Mouse (Mus musculus) CD4-positive, CD25-positive, alpha-beta regulatory T cell, adult 4 months (primary cell): ENCODE results near the gene Ankrd2. TPM values are rescaled to one million over a fixed set of nuclear protein-coding genes. Genes with fewer than 3 reads are reported as not detected.
"Not testable (repeated sequence)": the region's sequence is repeated elsewhere in the genome, so short reads cannot be mapped to it uniquely, and the experiment has no call there.

Experiments used
- ATAC-seq: one replicate; pipeline ENCODE4 v1.8.0; 2017
- polyA plus RNA-seq, 2 experiments: library from polyadenylated mRNA; unstranded; fragments of 100-300 nt; shearing (Covaris generic); gene quantifications; one replicate each; pipeline ENCODE4 v1.2.1; 2017

Gene Ankrd2
- polyA plus RNA-seq, 2 experiments from 2014 or later, result not detected

- ATAC-seq, result no peak
Observed at GRCm38 (mm10) chr19:42056719-42057409, 21.1 kb downstream of the Ankrd2 start.

GRCm38 (mm10) chr19:42058426-42058825 lies 22.6 kb downstream of the Ankrd2 start:
- no peak for ATAC-seq

DNA sequence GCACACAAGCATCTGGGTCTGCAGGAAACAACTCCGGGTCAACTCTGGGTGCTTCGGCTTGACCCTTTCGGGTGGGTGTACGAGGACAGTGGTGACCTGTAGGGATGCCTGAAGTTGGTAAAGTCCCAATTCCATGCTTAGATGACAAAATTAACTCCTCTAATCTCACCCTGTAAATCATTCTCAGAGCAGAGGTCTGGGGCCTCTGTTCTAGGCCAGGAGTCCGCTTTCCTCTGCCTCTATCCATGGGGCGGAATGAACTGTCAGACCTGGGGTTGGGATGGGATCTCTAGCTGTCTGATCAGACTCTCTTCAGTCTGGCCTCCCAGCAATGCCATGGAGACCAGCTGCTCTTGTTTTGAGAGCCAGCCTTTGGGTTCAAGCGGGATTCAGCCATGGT lies 25.6 kb downstream of the Ankrd2 start:
- no peak for ATAC-seq

DNA sequence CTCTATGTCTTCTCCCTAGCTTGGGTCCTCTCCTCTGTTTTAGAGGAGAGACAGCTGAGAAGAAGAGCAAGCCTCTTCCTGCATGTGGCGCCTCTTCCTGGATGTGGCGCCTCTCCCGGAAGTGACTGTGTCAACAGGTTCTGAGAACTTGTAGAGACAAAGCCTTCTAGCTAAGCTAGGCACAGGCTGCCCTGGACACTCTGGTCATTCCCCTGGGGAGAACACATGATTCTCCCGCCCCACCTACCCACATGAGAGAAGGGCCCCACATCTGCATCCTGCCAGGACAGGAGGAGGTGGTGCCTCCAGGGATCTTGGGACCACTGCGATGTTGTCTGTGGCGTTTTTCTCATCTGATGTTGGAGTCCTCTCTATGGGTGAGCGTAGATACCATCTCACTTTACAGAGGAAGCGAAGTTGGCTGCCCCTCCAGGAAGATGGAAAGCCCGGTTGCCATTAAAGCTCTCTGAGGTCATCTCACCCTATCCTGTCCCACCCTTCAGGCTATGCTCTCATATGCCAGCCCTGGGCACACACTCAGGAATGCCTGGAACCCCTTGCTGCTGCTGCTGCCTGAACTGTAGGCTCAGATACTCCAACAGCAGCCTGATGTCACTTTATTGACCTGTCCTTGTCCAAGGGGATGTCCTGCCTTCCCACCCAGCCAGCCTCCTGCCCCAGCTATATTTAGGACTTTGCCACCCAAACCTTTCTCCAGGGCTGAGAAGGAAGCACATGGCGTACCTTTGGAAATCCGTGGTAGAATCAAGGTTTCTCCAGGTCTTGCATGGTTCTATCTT lies 32.8 kb downstream of the Ankrd2 start:
- no peak for ATAC-seq

GRCm38 (mm10) chr19:42069241-42069525 lies 33.4 kb downstream of the Ankrd2 start:
- ATAC-seq, result no peak

DNA sequence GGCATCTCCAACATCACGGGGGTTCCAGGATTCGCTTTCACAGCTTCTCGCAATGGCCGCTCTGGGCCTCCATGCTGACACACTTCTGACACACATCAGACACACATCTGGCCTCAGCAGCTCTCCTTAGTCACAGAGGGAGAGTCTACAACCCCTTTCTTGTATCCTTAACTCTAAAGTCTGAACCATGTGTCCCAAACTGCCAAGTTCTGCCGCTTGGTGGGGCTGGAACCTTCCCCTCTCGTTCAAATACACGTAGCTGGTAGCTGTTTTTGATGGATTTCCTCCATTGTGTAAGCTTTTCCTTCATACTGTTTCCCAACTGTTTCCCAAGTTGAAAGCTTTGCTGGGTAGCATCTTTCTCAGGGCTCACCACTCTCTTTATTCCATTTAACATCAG lies 35.4 kb downstream of the Ankrd2 start:
- ATAC-seq, result no peak

DNA sequence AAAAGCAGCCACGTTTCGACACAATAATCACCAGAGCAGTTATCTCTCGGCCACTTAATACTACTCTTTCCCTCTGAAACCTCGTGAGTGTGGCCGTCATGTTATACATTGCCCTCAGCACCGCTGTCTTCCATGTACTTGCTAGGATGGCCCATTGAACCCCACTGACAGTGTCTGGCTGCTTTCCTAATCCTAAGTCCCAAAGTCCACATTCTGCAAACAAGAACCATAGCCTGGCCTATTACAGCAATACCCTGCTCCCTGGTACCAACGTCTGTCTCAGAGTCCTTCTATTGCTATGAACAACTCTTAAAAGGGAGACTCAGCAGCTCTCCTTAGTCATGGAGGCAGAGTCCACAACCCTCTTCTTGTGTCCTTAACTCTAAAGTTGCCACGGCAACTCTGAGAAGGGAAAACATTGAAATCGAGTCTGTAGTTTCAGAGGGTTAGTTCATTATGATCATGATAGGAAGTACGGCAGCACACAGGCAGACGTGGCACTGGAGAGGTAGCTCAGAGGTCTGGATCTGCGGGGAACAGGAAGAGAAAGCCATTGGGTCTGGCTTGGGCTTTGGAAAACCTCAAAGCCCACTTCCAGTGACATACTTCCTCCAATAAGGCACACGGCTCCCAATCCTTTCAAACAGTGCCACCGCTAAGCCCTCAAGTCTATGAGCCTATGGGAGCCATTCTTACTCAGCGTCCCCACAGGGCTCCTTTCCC lies 36.2 kb downstream of the Ankrd2 start:
- no peak for ATAC-seq

- ATAC-seq, result no peak
Observed at GRCm38 (mm10) chr19:42072802-42073201, 37.0 kb downstream of the Ankrd2 start.

- no peak for ATAC-seq
Observed at GRCm38 (mm10) chr19:42075051-42075450, 39.3 kb downstream of the Ankrd2 start.

DNA sequence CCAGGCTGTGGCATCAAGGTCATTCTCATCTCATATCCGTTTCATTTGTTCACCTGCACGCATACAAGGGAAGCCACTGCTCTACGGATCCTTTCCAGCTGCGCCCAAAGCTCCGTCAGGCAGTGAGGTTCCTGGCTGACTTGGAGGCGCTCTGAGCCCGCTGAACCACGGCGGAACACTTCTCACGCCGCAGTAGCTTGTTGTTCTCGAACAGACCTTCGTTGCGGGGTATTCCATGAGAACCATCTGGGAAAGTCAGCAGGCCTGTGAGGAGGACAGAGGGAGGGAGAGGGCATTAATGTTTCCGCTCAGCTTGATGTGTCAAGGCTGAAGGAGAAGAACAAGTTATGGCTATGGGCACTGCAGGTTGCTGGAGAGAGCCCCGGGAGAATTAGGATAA lies 40.2 kb downstream of the Ankrd2 start:
- ATAC-seq, result no peak

GRCm38 (mm10) chr19:42078566-42078965 lies 42.8 kb downstream of the Ankrd2 start:
- no peak for ATAC-seq

GRCm38 (mm10) chr19:42079006-42079405 lies 43.2 kb downstream of the Ankrd2 start:
- ATAC-seq, result no peak

DNA sequence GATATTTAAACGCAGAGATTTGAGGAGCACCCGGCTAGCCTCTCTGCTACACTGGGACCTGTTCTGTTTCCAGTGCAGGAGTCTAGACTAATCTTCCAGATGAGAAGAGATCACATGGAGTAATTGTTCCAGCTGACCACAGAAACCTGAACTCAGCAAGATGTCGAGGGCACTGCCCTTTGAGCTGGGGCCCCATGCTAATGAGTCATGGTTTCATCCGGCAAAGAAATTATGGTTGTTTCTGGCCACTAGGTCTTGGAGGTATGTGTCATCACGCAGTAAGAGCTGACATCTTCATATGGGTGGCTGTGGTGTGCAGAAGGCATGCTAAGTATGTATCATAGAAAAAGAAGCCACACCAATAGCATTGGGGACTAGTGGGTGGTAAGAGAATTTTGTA lies 44.1 kb downstream of the Ankrd2 start:
- no peak for ATAC-seq

GRCm38 (mm10) chr19:42080469-42080868 lies 44.7 kb downstream of the Ankrd2 start:
- no peak for ATAC-seq

- not testable (repeated sequence) for ATAC-seq
Observed at GRCm38 (mm10) chr19:42081613-42082012, 45.8 kb downstream of the Ankrd2 start.

GRCm38 (mm10) chr19:42085690-42086089 lies 49.9 kb downstream of the Ankrd2 start:
- ATAC-seq, result no peak

DNA sequence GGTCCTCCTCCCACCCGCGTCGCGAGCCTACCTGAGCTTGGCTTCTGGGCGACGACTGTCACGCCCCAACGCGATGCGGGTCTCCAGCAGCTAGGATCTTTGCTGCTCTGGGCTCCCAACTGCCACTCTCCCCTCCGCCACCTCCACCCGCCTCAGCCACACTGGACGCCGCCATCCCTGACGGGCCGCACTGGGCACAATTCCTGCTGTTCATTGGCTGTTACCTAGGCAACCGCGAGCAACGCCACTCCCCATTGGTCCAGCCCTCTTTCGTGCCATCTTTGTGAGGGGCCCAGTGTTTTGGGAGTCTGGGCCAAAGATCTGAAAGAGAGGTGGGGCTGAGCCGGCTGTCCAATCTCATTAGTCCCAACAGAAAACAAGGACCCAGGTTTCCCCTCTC lies 50.4 kb downstream of the Ankrd2 start, which contains the start of gene Morn4:
TSS of gene Morn4 (minus strand) at position 192 of the 400 bp plus-strand sequence.
- no peak for ATAC-seq

DNA sequence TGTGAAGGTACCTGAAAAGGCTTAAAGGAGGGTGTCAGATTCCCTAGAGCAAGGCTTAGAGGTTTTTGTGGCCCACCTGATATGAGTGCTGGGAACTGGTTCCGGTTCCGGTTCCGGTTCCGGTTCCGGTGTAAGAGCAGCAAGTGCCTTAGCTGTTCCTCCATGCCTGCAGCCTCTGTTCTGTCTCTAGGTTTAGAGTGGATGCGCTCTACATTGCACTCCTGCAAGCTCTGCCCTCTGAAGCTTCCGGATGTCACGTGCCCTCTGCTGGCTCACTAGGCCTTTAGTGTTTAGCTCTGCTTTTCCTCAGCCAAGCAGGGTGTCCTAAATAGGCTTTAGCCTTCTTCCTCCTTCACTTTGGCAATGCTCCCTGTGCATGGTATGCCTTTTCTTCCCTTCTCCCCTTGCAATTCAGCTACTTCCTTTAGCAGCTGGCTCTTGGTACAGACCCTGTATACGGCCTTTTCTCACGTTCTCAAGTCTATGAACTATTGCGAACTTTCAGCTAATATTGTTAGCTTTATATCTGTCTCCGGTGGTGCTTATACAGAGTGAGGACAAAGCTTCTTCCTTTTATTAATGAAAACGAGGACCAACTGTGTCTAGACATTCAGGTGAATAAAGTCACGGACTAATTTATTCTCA lies 53.4 kb downstream of the Ankrd2 start:
- peak; percentile 61 for ATAC-seq

GRCm38 (mm10) chr19:42089748-42090595 lies 54.2 kb downstream of the Ankrd2 start, which contains the start of gene Pi4k2a:
Gene Pi4k2a (plus strand): TSS chr19:42090470.
- peak; percentile 90 for ATAC-seq

GRCm38 (mm10) chr19:42090637-42091141 lies 54.9 kb downstream of the Ankrd2 start:
- ATAC-seq, result peak; percentile 5
